Mouse (Mus musculus) T-helper 17 cell (primary cell): ENCODE measurements around the gene Naa15.

Experiments used
- in situ Hi-C, 2 experiments: fragments of 300-600 bp; cut with MboI, MseI; formaldehyde crosslinking; loops; 1 replicate in 1 of 2; 2 replicates in 1 of 2; pipeline ENCODE4 v1.15.1; 2025; ENCODE audit warnings: high pct_unique_total_duplicates in 2 of 2

Gene Naa15

DNA sequence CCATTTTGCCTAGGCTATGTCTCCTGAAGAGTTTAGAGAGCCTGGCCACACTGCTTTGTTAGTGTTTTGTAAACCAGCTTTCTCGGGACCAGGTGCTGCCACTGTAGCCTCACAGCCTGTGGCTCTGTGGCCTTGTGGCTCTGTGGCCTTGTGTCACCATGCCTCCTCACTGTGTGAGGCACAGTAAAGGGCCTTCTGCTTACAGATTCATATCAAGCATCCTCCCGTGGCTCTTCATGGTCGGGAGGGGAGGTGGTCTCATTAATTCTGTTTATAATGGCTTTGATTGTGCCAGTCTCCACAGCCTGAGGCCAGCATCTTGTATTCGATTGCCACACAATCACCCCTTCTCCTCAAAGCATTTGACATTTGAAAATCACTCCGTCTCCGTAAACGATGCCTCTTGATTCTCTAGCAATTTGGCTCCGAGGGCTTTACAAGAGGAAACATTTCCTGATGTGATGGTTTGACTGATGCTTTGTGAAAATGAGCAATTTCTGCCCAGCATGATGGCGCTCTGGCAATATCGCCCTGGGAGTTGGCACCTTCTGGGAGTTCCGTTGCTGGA, 89.5 kb downstream of the Naa15 start:
- in situ Hi-C loops: loop anchor here in 1 of 2 experiments (10.0 kb wide), 1 partner anchor 140 kb away; no protein-coding TSS in a partner anchor

DNA sequence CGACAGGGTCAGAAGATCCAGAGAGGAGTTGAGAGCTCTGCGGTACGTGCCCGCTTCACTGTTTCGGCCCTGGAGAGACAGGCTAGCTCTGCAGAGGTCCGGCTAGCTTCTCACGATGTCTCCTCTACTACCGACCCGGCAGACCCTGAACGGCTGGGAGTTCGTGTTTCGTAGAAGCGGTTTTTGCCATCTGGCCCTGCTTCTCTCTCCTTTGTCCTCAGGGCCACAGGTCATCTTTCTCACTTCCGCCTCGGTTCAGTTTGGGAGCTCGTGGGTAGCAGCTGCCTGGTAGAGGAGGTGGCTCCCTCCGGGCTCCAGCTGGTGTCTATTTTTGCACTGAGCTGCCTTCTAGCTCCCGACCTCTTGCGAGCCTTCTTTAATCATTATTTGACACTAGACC, 90.5 kb downstream of the Naa15 start:
- in situ Hi-C loops: loop anchor here (5.0 to 10.0 kb wide), 2 partner anchors 139 to 142 kb away; no protein-coding TSS in a partner anchor

DNA sequence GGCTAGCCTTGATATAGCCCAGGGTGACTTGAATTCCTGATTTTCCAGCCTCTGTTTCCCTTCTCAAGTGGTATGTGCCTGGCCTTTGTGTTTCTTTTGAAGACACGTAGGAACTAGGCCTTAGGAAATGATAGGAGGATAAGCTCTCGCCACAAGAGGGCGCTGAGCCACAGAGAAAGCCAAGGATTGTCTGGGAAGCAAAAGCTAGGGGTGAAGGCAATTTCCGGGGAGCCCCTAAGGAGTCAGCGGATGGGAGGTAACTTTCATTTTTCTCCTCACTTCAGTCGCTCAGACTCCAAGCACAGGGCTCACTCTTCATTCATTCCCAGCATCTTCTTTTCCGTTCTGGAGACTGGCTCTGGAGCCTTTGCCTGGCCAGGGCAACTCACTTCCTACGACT, 96.0 kb downstream of the Naa15 start:
- in situ Hi-C loops: loop anchor here in 1 of 2 experiments (5.0 to 10.0 kb wide), 2 partner anchors 81 to 714 kb away; no protein-coding TSS in a partner anchor

DNA sequence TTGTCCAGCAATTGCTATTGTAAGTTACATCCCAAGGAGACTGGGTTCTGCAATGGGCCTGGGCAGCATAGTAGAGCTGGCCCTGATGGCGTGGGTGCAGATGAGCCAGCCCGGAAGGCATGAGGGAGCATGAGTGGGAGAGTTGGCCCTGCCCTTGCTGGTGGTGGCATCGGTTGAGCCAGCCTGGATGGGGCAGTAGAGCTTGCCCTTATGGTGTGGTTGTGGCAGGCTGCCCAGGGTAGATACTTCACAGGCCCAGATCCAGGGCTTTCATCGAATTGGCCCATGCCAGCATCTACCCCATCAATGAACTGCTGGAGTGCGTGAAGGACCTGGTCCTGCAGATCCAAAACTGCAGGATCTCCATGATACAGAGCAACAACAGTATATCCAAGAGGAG, 97.0 kb downstream of the Naa15 start:
- in situ Hi-C loops: loop anchor here in 1 of 2 experiments (5.0 to 10.0 kb wide), 2 partner anchors 80 to 713 kb away; no protein-coding TSS in a partner anchor

DNA sequence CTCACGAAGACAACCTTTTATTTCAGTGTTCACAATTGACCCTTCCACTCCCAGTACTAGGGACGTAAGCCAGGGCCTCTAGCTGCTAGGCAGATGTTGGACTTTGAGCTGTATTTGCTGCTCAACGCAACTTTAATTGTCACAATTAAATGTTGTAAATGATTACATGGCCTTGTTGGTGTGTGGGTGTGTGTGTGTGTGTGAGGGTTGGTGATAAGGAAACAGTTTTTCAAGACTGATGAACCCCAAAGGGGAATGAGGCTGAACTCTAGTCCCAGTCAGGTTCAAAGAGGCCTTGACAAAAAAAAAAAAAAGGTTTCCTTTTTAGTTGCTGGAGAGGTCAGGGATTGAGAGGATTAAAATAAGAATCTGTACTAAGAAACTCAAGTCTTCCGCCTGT, 102.5 kb downstream of the Naa15 start:
- in situ Hi-C loops: loop anchor here in 1 of 2 experiments (10.0 kb wide), 1 partner anchor 707 kb away; no protein-coding TSS in a partner anchor

GRCm38 (mm10) chr3:51517878-51518762, 103.2 kb downstream of the Naa15 start:
- in situ Hi-C loops: loop anchor here in 1 of 2 experiments (10.0 kb wide), 1 partner anchor 707 kb away; no protein-coding TSS in a partner anchor

DNA sequence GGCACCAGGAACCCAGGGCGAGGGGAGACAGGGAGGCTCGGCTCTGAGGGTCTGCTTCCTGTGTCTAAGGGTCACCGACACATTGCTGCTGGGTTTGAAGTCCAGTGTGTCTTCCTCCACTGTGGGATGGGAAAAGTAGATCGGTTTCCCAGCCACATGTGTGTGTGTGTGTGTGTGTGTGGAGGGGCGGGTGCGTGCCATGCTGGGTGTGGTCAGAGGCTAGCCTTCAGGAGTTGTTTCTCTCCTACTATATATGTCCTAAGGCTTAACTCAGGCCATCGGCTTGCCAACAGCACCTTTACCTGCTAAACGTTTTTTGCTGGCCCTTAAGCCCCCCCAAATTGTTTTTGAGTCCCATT, 103.8 kb downstream of the Naa15 start:
- in situ Hi-C loops: loop anchor here in 1 of 2 experiments (10.0 kb wide), 1 partner anchor 706 kb away; no protein-coding TSS in a partner anchor

GRCm38 (mm10) chr3:51521262-51521661, 106.3 kb downstream of the Naa15 start:
- in situ Hi-C loops: loop anchor here in 1 of 2 experiments (5.0 kb wide), 1 partner anchor 706 kb away; no protein-coding TSS in a partner anchor

- in situ Hi-C loops: no loop called here
These were observed 110.3 kb downstream of the Naa15 start for GRCm38 (mm10) chr3:51525186-51525785.
